Mouse (Mus musculus): ENCODE measurements around the gene AL732309.1. TPM values are rescaled to one million over a fixed set of nuclear protein-coding genes. Genes with fewer than 3 reads are reported as not detected.

Gene AL732309.1
- polyA plus RNA-seq, 1 experiment from 2014 or later, result 4.7 TPM

DNA sequence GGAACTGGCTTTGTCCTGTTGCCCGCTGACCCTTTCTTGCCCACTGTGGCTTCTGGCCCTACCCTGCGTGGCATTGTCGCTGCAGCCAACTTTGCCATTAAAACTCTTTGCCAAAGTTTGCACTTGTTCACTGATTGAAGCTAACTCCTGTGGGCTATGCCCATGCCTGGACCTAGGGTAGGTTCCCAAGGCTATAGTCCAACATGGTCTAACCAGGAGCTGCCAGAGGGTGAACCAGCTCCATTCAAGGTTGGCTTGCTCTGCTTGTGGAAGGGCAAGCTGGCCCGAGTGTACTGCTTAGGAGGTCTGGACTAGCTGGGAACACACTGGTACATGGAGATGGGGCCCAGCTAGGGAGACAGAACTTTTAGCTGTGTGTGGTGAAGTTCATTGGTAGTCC is 2.5 kb downstream of the AL732309.1 start:
- Histone ChIP-seq H3K36me3 (ENCODE audit: control insufficient read depth, insufficient read depth, low read length) (peaks cover 30% of the 10 kb centered on the region), H3K9me3 (ENCODE audit: control insufficient read depth, low read length) (no peaks in the 10 kb centered on the region), H3K27me3 (ENCODE audit: control insufficient read depth, insufficient read depth, low read length) (peaks cover 10% of the 10 kb centered on the region; the same call in 1 of the 2 replicates), H3K27ac (ENCODE audit: low read depth, low read length) (no peak overlapping the region), H3K4me1 (ENCODE audit: control insufficient read depth, insufficient read depth, low read length) (peaks cover 12% of the 10 kb centered on the region; the same call in 1 of the 2 replicates), H3K4me2 (replicated peaks; ENCODE audit: low read depth, low read length) (no peak overlapping the region), H3K4me3 (ENCODE audit: low read length) (no peak overlapping the region), H3K9ac (ENCODE audit: low read depth, low read length) (no peak overlapping the region)
- no peak for ATAC-seq (ENCODE audit: low FRiP score, low TSS enrichment)
- 91% methylated on average over 4 of the region's 4 CpGs for WGBS

DNA sequence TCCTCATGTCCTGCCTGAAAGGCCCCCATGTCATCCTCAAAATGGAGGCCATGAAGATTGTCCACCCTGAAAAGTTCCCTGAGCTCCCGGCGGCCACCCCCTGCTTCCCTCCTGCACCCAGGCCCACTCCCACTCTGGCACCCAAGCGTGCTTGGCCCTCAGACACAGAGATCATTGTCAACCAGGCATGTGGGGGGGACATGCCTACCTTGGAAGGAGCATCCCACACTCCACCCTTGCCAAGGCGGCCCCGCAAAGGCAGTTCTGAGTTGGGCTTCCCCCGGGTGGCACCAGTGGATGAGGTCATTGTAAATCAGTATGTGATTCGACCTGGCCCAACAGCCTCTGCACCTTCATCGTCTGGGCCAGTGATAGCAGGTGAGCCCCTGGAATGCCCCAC is 3.3 kb downstream of the AL732309.1 start:
- Histone ChIP-seq H3K27ac (ENCODE audit: low read depth, low read length) (no peak overlapping the region), H3K4me3 (ENCODE audit: low read length) (no peak overlapping the region), H3K36me3 (ENCODE audit: control insufficient read depth, insufficient read depth, low read length) (peaks cover 22% of the 10 kb centered on the region), H3K9ac (ENCODE audit: low read depth, low read length) (no peak overlapping the region), H3K27me3 (ENCODE audit: control insufficient read depth, insufficient read depth, low read length) (peaks cover 10% of the 10 kb centered on the region; the same call in 1 of the 2 replicates), H3K9me3 (ENCODE audit: control insufficient read depth, low read length) (no peaks in the 10 kb centered on the region), H3K4me2 (replicated peaks; ENCODE audit: low read depth, low read length) (no peak overlapping the region), H3K4me1 (ENCODE audit: control insufficient read depth, insufficient read depth, low read length) (peaks cover 12% of the 10 kb centered on the region; the same call in 1 of the 2 replicates)
- WGBS, result 69% methylated on average over 8 of the region's 8 CpGs
- ATAC-seq (ENCODE audit: low FRiP score, low TSS enrichment), result no peak

DNA sequence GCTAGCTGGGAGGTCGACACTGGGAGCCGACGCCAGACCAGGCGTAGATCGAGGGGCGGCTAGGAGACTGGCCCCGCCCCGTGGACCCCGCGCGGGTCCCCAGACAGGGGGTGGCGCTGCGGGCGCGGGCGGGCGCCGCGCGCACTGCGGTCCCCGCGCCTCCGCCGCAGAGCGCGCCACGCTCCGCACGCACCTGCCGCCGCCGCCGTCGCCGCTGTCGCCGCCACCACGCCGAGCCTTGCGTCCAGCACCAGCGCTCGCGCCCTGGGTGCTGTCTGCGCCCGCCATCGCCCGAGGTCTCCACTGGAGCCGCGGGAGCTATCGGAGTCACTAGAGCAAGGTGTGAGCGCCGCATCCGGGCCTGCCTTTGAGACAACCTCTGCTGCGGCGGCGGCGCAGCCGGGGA is 4.6 kb downstream of the AL732309.1 start, which contains the start of the genes Rnf208 and Cysrt1:
TSS of gene Rnf208 (plus strand) at position 155 of the 406 bp plus-strand sequence.
TSS of gene Cysrt1 (minus strand) at position 352 of the 406 bp plus-strand sequence.
- Histone ChIP-seq H3K36me3 (ENCODE audit: control insufficient read depth, insufficient read depth, low read length) (peaks cover 12% of the 10 kb centered on the region), H3K27me3 (ENCODE audit: control insufficient read depth, insufficient read depth, low read length) (peaks cover 10% of the 10 kb centered on the region; the same call in 1 of the 2 replicates), H3K4me1 (ENCODE audit: control insufficient read depth, insufficient read depth, low read length) (peaks cover 12% of the 10 kb centered on the region; the same call in 1 of the 2 replicates), H3K9ac (ENCODE audit: low read depth, low read length) (peak within 1 kb of the TSS; percentile 67), H3K4me3 (ENCODE audit: low read length) (peak within 1 kb of the TSS; percentile 53), H3K4me2 (replicated peaks; ENCODE audit: low read depth, low read length) (peak within 1 kb of the TSS; percentile 93), H3K27ac (ENCODE audit: low read depth, low read length) (peak within 1 kb of the TSS; percentile 8; the same call in 1 of the 2 replicates), H3K9me3 (ENCODE audit: control insufficient read depth, low read length) (no peaks in the 10 kb centered on the region)
- 1% methylated on average over 45 of the region's 59 CpGs for WGBS
- no peak for ATAC-seq (ENCODE audit: low FRiP score, low TSS enrichment)

DNA sequence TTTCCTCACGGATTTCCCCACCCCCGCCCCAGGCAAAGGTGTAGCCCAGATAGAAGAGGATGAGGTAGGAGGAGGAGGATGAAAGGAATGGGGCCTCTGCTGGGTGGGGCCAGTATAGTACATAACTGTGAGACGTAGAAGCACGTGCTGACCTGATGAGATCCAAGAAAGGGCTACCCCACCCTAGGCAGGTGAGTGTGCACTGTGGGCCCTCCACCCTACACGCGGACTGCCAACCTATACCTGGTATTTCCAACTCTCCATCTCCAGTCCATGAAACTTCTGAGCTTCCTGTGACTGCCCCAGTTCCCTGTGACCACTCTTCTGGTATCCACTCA is 5.3 kb downstream of the AL732309.1 start:
- peak; percentile 3; the same call in 1 of the 2 replicates for ATAC-seq (ENCODE audit: low FRiP score, low TSS enrichment)
- H3K9me3 ChIP-seq (ENCODE audit: control insufficient read depth, low read length), result no peaks in the 10 kb centered on the region
- H3K27ac ChIP-seq (ENCODE audit: low read depth, low read length), result no peak overlapping the region
- H3K4me2 ChIP-seq (replicated peaks; ENCODE audit: low read depth, low read length), result peak overlapping the region; percentile 93
- H3K4me1 ChIP-seq (ENCODE audit: control insufficient read depth, insufficient read depth, low read length), result peaks cover 12% of the 10 kb centered on the region; the same call in 1 of the 2 replicates
- WGBS, result 8% methylated on average over 6 of the region's 6 CpGs
- peaks cover 10% of the 10 kb centered on the region; the same call in 1 of the 2 replicates for H3K27me3 ChIP-seq (ENCODE audit: control insufficient read depth, insufficient read depth, low read length)
- peak overlapping the region; percentile 53; the same call in 1 of the 2 replicates for H3K4me3 ChIP-seq (ENCODE audit: low read length)
- H3K9ac ChIP-seq (ENCODE audit: low read depth, low read length), result no peak overlapping the region
- peaks cover 7% of the 10 kb centered on the region; the same call in 1 of the 2 replicates for H3K36me3 ChIP-seq (ENCODE audit: control insufficient read depth, insufficient read depth, low read length)

DNA sequence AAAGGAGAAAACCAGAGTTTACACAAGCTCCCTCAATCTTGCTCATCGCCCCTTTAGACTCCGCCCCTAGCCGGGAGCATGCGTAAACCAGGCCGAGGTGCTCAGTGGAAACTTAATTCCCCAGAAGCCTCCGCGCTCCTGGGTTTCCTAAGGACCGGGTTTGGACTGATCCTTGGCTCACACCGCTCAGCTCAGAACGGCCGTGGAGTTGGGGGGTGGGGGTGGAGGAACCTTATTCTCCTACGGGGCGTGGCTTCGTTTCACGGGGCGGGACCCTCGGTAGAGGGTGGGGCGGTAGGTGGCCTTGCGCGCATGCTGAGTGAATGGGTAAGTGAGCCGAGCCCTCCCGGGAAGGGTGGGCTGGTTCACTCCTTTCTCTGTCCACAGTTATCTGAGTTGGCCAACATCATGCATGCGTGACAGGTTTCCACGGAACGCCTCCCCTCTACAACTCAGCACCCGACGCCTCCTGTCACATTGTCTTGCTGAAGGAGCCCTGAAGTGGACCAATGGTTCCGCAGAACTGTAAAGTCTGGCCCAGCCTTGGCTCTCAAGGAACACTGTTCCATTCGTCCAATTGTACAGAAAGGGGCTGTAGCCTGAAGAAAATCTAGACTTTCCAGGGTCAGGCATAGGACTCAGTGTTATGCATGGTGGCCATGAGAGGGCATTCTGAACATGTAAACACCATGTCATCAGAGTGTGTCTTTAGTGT is 5.8 kb downstream of the AL732309.1 start:
- peaks cover 12% of the 10 kb centered on the region; the same call in 1 of the 2 replicates for H3K4me1 ChIP-seq (ENCODE audit: control insufficient read depth, insufficient read depth, low read length)
- H3K36me3 ChIP-seq (ENCODE audit: control insufficient read depth, insufficient read depth, low read length), result peaks cover 4% of the 10 kb centered on the region; the same call in 1 of the 2 replicates
- peak; percentile 89 for ATAC-seq (ENCODE audit: low FRiP score, low TSS enrichment)
- H3K27me3 ChIP-seq (ENCODE audit: control insufficient read depth, insufficient read depth, low read length), result peaks cover 10% of the 10 kb centered on the region; the same call in 1 of the 2 replicates
- WGBS, result 1% methylated on average over 29 of the region's 29 CpGs
- H3K9me3 ChIP-seq (ENCODE audit: control insufficient read depth, low read length), result no peaks in the 10 kb centered on the region
- H3K27ac ChIP-seq (ENCODE audit: low read depth, low read length), result peak overlapping the region; percentile 8; the same call in 1 of the 2 replicates
- H3K4me2 ChIP-seq (replicated peaks; ENCODE audit: low read depth, low read length), result peak overlapping the region; percentile 93
- peak overlapping the region; percentile 24 for H3K4me3 ChIP-seq (ENCODE audit: low read length)
- peak overlapping the region; percentile 45 for H3K9ac ChIP-seq (ENCODE audit: low read depth, low read length)

DNA sequence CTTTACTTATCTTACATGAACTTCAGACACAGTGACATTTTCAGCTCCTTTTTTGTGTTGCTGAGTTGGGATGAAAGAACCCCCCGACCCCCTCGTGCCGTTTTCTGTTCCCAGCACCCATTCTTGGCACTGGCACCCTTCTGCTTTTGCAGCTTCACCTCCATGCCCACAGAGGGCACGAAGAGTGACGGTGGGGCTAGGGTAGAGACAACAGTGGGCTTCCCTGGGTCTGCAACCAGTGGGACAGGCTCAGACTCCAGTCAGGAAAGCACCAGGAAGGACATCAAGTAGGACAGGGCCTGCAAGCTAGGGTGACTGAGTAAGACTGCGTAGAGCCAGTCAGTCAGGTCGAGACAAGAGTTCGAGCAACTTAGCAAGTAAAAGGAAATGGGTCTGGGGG is 6.4 kb downstream of the AL732309.1 start:
- Histone ChIP-seq H3K4me1 (ENCODE audit: control insufficient read depth, insufficient read depth, low read length) (peaks cover 12% of the 10 kb centered on the region; the same call in 1 of the 2 replicates), H3K4me2 (replicated peaks; ENCODE audit: low read depth, low read length) (peak overlapping the region; percentile 93), H3K27ac (ENCODE audit: low read depth, low read length) (no peak overlapping the region; the same call in 1 of the 2 replicates), H3K4me3 (ENCODE audit: low read length) (peak overlapping the region; percentile 24), H3K9ac (ENCODE audit: low read depth, low read length) (peak overlapping the region; percentile 45; the same call in 1 of the 2 replicates), H3K36me3 (ENCODE audit: control insufficient read depth, insufficient read depth, low read length) (peaks cover 1% of the 10 kb centered on the region; the same call in 1 of the 2 replicates), H3K9me3 (ENCODE audit: control insufficient read depth, low read length) (no peaks in the 10 kb centered on the region), H3K27me3 (ENCODE audit: control insufficient read depth, insufficient read depth, low read length) (peaks cover 10% of the 10 kb centered on the region; the same call in 1 of the 2 replicates)
- 0 out of 2 replicates have a peak, but pooled peaks have one; percentile 2 for ATAC-seq (ENCODE audit: low FRiP score, low TSS enrichment)
- WGBS, result 55% methylated on average over 8 of the region's 8 CpGs

DNA sequence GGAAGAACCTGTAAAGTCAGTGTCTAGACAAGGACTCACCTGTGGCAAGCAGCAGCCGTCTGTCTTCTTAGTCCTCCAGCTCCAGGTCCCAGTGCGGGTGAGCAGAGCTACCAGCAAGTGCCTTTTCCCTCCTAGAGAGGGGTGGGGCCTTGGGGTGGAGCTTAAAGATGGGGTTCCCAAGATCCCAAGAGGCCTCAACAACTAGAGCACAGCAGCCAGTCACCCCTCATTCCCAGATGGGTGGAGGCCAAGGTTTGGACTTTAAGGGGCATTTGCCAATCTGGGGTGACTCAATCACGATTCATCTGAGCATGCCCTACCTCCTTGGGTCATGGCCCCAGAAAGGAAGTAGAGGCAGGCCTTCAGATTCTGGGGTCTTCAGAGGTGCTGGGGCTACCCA is 6.9 kb downstream of the AL732309.1 start:
- Histone ChIP-seq H3K27me3 (ENCODE audit: control insufficient read depth, insufficient read depth, low read length) (peaks cover 10% of the 10 kb centered on the region; the same call in 1 of the 2 replicates), H3K9ac (ENCODE audit: low read depth, low read length) (no peak overlapping the region), H3K36me3 (ENCODE audit: control insufficient read depth, insufficient read depth, low read length) (no peaks in the 10 kb centered on the region), H3K4me3 (ENCODE audit: low read length) (no peak overlapping the region), H3K9me3 (ENCODE audit: control insufficient read depth, low read length) (no peaks in the 10 kb centered on the region), H3K4me2 (replicated peaks; ENCODE audit: low read depth, low read length) (no peak overlapping the region), H3K4me1 (ENCODE audit: control insufficient read depth, insufficient read depth, low read length) (peaks cover 12% of the 10 kb centered on the region; the same call in 1 of the 2 replicates), H3K27ac (ENCODE audit: low read depth, low read length) (no peak overlapping the region)
- WGBS, result 82% methylated on average over 3 of the region's 3 CpGs
- ATAC-seq (ENCODE audit: low FRiP score, low TSS enrichment), result no peak

DNA sequence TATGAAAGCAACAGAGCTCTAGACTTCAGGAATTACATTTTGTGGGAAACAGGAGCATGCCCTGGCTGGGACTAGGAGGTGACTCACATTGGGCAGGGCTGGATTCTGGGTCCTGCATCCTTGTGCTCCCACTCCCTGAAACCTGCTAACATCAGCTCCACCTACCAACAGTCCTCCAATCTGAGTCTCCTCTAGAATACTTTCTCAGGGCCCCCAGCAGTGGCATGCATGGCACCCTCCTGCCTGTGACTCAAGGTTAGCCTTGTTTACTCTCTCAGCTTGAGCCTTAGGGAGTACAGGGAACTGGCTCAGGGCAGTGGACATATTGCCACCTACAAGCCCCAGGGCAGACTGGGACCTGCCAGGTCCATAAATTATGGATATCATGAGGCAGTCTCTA is 8.6 kb downstream of the AL732309.1 start:
- Histone ChIP-seq H3K27me3 (ENCODE audit: control insufficient read depth, insufficient read depth, low read length) (peaks cover 10% of the 10 kb centered on the region; the same call in 1 of the 2 replicates), H3K27ac (ENCODE audit: low read depth, low read length) (no peak overlapping the region), H3K4me1 (ENCODE audit: control insufficient read depth, insufficient read depth, low read length) (peaks cover 12% of the 10 kb centered on the region; the same call in 1 of the 2 replicates), H3K36me3 (ENCODE audit: control insufficient read depth, insufficient read depth, low read length) (no peaks in the 10 kb centered on the region), H3K4me2 (replicated peaks; ENCODE audit: low read depth, low read length) (no peak overlapping the region), H3K9me3 (ENCODE audit: control insufficient read depth, low read length) (no peaks in the 10 kb centered on the region), H3K4me3 (ENCODE audit: low read length) (no peak overlapping the region), H3K9ac (ENCODE audit: low read depth, low read length) (no peak overlapping the region)
- ATAC-seq (ENCODE audit: low FRiP score, low TSS enrichment), result no peak

DNA sequence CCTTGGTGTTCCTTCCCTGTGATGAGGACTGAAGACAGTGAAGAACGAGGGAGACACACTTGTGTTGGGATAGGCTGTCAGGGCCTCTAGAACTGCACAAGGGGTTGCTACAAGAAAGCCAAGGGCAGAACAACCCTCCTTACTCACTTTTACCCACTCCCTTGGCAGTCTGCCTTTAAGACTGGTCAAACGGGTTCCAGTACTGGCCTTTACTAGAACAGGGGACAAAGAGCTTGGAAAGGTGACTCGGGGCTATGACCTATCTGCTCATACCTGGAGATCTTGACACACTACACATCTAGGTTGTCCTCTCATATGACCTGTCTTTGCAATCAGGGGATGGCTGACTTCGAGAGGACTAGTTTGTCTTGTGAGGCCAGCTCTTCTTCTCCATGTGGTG is 9.1 kb downstream of the AL732309.1 start:
- peaks cover 6% of the 10 kb centered on the region; the same call in 1 of the 2 replicates for H3K27me3 ChIP-seq (ENCODE audit: control insufficient read depth, insufficient read depth, low read length)
- H3K4me2 ChIP-seq (replicated peaks; ENCODE audit: low read depth, low read length), result no peak overlapping the region
- H3K4me1 ChIP-seq (ENCODE audit: control insufficient read depth, insufficient read depth, low read length), result peaks cover 7% of the 10 kb centered on the region; the same call in 1 of the 2 replicates
- H3K4me3 ChIP-seq (ENCODE audit: low read length), result no peak overlapping the region
- WGBS, result 58% methylated on average over 4 of the region's 4 CpGs
- no peak overlapping the region for H3K27ac ChIP-seq (ENCODE audit: low read depth, low read length)
- no peaks in the 10 kb centered on the region for H3K36me3 ChIP-seq (ENCODE audit: control insufficient read depth, insufficient read depth, low read length)
- H3K9ac ChIP-seq (ENCODE audit: low read depth, low read length), result no peak overlapping the region
- H3K9me3 ChIP-seq (ENCODE audit: control insufficient read depth, low read length), result no peaks in the 10 kb centered on the region
- no peak for ATAC-seq (ENCODE audit: low FRiP score, low TSS enrichment)
